Mouse (Mus musculus) urinary bladder, adult 2 months (tissue): ENCODE measurements around the gene Smarcc1. TPM values are rescaled to one million over a fixed set of nuclear protein-coding genes. Genes with fewer than 3 reads are reported as not detected.
A peak's percentile ranks its signal among the peaks of the same experiment; 100 is the strongest.
"Not testable (repeated sequence)": the region's sequence is repeated elsewhere in the genome, so short reads cannot be mapped to it uniquely, and the experiment has no call there.

Source experiments
- DNase-seq: peaks from one replicate; pipeline ENCODE4 v3.0.0; 2022; ENCODE audit warnings: low spot score
- polyA plus RNA-seq: library from polyadenylated mRNA; depleted of rRNA; stranded (reverse); fragments of >200 nt; gene quantifications from 2 replicates; pipeline ENCODE4 v1.2.3, GENCODE M21; 2012

Gene Smarcc1
- polyA plus RNA-seq, 1 experiment = 18.4 TPM

DNA sequence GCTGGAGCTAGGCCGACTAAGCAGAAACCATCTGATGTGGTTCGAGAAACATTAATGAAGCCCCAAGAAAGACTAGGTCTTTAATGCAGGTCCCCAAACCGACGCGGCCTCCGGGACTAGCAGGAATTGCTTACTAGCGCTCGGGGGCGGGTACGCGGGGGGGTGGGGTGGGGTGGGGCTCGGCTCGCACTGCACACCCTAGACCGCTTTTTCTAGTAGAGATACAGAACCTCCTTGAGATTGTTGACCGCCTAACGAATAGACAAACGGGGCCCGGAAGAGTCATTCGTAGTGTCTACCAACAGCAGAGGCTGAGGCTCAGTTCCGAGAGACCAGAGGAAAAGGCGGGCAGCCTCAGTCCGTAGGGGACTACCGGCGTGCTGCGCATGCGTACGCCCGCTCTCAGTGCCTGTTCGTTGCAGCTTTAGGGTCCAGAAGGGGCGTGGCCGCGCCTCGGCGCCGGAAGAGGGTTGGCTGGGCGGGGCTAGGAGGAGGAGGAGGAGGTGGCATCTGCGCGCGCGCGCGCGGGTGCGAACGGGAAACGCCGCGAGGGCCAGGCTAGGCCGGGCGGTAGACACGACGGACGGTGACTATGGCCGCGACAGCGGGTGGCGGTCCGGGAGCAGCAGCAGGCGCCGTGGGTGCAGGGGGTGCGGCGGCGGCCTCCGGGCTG, 14.2 kb downstream of the Smarcc1 start:
- peak; percentile 97 for DNase-seq

DNA sequence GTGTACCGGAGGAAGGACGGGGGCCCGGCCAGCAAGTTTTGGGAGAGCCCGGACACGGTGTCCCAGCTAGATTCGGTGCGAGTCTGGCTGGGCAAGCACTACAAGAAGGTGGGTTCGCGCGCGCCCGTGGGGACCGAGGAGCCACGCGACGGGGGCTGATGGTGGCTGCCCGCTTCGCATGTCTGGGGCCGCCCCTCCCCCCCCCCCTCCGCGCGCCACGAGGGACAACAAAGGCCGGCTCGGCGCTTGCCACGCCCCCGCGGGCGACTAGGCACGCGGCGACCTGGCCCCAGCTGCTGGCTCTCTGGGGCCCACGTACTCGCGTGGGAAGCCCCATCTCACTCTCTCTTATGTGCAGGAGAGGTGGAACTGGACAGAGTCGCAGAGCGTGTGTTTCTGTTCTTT, 14.7 kb downstream of the Smarcc1 start:
- no peak for DNase-seq

DNA sequence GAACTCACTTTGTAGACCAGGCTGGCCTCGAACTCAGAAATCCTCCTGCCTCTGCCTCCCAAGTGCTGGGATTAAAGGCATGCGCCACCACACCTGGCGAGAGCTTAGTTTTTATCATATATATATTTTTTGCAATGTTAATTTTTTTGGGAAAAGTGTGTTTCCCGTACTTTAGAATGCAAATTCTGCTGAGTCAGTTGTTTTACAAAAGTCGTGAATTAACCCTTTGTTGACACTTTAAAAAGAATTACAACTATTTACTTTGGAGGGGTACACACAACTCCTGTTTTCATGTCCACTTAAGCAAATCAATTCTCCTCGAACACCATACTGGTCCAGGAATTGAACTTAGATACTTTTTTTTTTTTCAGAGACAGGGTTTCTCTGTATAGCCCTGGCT, 15.4 kb downstream of the Smarcc1 start:
- DNase-seq = no peak

GRCm38 (mm10) chr9:110134176-110134575, 16.7 kb downstream of the Smarcc1 start:
- no peak for DNase-seq

- DNase-seq = no peak
These were observed 21.6 kb downstream of the Smarcc1 start for GRCm38 (mm10) chr9:110139119-110139518.

- DNase-seq = no peak
These were observed 24.6 kb downstream of the Smarcc1 start for GRCm38 (mm10) chr9:110142097-110142496.

- DNase-seq = no peak
These were observed 31.1 kb downstream of the Smarcc1 start for GRCm38 (mm10) chr9:110148598-110148997.

DNA sequence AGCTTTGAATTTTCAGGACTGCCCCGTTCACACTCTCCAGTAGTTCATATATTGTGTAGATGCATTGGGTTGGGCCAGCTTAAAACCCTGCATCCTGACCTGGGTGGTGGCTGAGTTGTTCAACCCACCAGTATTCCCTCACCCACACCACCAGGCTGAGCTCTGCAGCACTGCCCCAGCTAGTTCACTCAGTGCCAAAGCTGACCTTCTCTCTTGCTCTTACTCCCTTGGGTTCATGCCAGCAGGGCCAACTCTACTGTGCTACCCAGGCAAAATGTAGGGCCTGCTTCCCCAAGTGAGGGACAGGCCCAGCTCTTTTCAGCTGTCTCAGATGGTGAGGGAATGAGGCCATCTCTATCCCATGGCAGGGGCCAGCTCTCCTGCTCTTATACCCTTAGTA, 41.5 kb downstream of the Smarcc1 start:
- DNase-seq = no peak

DNA sequence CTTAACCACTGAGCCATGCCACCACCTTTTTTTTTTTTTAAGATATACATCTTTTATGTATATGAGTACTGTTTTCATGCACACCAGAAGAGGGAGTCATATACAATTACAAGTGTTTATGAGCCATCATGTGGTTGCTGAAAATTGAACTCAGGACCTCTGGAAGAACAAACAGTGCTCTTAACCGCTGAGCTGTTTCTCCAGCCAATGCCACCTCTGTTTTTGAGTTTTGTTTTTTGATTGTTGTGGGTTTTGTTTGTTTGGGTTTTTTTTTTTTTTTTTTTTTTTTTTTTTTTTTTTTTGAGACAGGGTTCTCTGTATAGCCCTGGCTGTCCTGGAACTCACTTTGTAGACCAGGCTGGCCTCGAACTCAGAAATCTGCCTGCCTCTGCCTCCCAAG, 43.0 kb downstream of the Smarcc1 start:
- DNase-seq = not testable (repeated sequence)

- DNase-seq = no peak
These were observed 44.9 kb downstream of the Smarcc1 start for GRCm38 (mm10) chr9:110162441-110162840.

- no peak for DNase-seq
These were observed 45.6 kb downstream of the Smarcc1 start for GRCm38 (mm10) chr9:110163071-110163470.

- no peak for DNase-seq
These were observed 53.4 kb downstream of the Smarcc1 start for GRCm38 (mm10) chr9:110170858-110171257.

- no peak for DNase-seq
These were observed 82.4 kb downstream of the Smarcc1 start for GRCm38 (mm10) chr9:110199870-110200269.

- DNase-seq = no peak
These were observed 88.3 kb downstream of the Smarcc1 start for GRCm38 (mm10) chr9:110205526-110206404.

DNA sequence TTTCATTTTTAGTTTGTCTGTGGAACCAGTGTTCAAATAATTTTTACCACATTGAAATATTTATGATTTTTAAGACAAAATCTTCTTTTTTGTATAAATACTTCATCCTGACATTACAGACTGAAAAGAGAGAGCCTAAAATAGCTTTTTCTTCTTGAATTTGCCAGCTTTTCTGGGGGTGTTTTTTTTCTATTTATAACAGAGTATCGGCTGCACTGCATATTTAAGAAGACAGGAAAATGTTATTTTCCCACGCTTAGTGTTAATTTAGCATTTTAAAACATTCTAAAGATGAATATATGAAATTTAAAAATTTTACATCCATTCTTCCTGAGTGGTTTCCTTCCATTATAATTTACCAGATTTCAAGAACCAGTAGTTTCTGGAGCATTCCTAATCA, 88.9 kb downstream of the Smarcc1 start:
- no peak for DNase-seq

DNA sequence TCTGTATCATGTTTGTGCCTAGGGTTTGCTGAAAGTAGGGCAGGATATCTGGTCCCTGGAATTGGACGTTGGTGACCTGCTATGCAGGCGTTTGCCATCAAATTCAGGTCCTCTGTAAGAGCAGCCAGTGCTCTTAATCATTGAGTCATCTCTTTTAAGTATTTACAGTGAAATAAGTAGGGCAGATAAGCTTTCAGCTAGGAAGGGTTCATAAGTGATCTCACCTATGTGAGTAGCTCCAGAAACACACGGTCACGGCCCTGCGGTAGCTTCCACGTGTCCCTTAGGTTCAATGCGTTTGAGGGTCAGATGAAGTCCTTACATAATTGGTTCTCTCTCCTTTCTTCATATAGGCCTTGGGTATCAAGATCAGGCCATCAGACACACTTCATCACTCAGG, 90.8 kb downstream of the Smarcc1 start:
- DNase-seq = no peak

- DNase-seq = no peak
These were observed 91.5 kb downstream of the Smarcc1 start for GRCm38 (mm10) chr9:110208967-110209366.

DNA sequence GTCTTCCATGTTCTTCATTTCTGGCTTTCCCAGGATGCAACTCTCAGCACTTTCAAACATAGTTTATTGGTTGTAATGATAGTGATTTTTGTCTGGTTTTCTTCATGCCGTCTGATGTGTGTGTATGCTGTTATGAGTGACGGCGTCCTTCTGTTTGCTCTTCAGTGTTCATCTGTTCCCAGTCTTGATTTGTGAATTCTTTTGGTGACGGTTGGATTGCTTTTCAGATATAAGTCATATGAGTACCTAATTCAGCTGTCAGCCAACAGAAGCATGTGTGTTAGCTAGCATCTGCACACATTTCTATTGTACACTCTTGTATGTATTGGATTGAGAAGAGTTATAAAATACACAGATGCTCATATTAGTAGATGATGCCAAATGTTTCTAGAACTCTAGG, 106.8 kb downstream of the Smarcc1 start:
- DNase-seq = no peak

DNA sequence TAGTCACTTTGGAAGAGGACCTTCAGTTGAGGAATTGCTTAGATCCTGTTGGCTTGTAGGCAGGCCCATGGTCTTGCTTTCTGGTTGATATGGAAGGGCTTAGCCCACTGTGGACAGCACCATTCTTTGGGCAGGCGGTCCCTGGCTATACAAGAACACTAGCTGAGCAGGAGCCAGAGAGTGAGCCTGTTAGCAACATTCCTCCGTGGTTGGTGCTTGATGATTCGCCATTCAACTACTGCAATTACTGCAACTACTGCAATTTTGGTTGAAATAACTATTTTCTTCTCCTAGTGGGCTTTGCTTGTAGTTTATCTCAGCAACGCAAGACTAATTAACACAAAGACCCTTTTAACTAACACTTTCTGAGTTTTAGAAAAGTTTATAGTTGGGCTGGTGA, 108.7 kb downstream of the Smarcc1 start:
- no peak for DNase-seq

GRCm38 (mm10) chr9:110228671-110229070, 111.2 kb downstream of the Smarcc1 start:
- DNase-seq = no peak

DNA sequence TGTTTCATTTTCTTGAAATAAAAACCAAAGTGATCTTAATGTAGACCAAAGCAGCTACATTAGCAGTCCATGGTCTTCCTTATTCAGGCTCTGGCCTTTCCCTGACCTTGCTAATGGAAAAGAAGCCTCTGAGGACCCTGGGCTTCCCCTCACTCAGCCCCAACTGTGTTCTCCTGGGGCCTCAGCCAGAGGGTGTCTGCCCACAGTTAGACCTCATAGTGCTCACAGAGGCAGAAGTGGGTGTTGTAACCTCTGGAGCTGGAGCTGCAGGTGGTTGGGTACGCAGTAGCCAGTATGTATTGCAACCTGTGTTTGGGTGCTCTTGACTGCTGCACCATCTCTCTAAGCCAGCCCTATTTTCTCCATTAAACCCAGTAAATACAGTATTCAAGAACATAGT, 111.6 kb downstream of the Smarcc1 start:
- DNase-seq = no peak

DNA sequence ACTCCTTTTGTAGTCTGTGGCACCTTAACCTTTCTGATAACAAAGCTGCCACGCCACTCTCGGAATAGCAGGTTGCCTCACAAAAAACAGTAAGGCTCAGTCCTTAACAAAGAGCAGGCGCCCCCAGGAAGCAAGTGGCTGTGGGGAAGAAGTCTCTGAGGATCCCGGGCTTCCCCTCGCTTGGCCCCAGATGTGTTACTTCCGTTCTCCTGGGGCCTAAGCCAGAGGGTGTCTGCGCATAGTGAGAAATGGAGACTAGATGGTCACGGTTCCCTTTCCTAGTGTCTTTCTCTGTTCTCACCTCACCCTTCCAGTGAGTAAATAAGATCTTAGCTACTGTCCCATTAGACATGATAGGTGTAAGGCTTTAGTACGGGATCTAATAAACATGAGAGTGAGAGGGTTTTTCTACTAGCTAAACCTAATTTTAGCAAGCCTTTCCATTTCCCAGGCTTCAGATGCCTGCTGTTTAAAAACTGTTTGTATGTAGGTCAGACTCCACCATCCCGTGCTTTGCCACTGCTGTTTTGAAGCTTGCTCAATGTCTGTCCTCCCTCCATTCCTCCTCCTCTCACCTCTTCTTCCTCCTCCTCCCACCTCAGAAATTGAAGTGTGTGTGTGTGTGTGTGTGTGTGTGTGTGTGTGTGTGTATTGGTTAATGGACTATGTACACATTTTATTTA, 112.2 kb downstream of the Smarcc1 start:
- no peak for DNase-seq
